Mouse (Mus musculus) monocyte, adult 2 months (primary cell): ENCODE data around the gene Fgd5.

Source experiments
- DNase-seq, 2 experiments: peaks; one replicate each; pipeline ENCODE4 v3.0.0; 2022; ENCODE audit warnings: low spot score in 2 of 2, low read depth in 1 of 2

Gene Fgd5

GRCm38 (mm10) chr6:92004137-92004805 is 25.6 kb downstream of the Fgd5 start:
- no peak for DNase-seq

DNA sequence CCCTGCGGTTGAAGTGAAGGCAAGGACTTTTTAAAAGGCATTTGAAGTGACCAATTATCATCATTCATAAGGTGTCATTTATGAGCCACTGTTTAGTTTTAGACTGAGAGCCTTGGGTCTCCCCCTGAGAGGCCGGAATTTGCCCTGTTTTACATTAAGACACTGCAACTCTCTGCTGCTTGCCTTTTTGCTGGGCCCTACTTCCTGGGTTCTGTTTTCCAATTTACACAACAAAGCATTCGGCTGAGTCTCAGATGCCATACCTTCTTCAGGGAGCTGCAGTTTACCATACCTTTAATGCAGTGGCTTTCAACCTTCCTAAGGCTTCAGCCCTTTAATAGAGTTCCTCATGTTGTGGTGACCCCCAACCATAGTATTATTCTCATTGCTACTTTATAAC is 26.1 kb downstream of the Fgd5 start:
- DNase-seq: no peak

DNA sequence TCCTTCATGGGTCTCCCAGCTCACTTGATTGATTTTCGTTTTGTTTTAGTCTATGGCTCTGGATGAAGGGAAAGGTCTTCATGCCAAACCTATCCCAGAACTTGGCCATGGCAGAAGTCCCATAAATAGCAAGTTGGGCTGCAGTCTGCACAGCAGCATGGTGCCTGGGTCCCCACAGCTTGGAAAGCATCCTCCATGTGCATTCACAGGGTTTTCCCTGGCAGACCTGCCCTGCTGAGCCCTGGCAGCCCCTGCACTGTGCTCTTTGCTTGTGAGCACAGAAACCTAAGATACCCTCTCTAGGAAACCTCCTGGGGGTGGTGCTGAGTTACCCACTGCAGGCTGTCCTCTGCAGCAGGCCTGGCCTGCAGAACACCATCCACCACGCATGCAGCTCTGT is 32.2 kb downstream of the Fgd5 start:
- DNase-seq: no peak

DNA sequence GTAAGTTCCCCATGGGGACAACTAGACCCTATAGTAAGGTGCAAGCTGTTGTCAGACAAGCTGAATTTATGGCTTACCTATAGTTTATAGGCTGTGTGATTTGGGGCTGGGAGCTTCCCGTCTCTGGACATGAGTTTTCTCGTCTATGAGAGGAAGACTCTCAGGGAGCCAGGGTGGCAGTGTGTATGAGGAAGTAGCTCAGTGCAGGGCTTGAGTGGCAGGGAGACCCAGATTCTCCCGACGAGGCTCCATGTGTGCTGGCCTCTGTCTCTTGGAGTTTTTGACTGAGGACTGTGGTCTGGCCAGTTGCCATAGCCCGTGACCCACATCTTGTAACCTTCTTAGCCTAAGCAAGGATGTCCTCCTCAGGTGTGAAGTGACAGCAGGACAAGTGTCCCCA is 33.7 kb downstream of the Fgd5 start:
- DNase-seq: no peak

GRCm38 (mm10) chr6:92013035-92013434 is 34.4 kb downstream of the Fgd5 start:
- no peak for DNase-seq

DNA sequence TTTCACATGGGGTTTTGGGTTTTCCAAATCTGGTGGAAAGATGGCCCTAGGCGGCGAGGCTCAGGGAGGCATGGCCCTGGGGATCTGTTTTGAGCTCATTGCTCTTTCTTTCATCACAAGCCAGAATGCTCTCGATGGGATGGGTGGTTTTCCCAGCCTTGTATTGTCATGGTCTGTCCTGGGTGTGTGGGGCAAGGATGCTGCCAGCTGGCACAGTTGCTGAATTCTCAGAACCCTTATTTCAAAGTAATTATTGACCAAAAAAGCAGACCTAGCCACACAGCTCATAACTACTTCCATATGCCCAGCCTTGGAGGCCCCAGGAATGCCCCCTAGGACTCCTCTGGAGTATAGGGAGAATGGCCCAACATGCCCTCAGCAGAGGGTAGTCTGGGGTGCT is 34.9 kb downstream of the Fgd5 start:
- DNase-seq: no peak

- no peak for DNase-seq
These were observed 36.3 kb downstream of the Fgd5 start for GRCm38 (mm10) chr6:92014936-92015335.

- no peak for DNase-seq
These were observed 37.2 kb downstream of the Fgd5 start for GRCm38 (mm10) chr6:92015848-92016247.

DNA sequence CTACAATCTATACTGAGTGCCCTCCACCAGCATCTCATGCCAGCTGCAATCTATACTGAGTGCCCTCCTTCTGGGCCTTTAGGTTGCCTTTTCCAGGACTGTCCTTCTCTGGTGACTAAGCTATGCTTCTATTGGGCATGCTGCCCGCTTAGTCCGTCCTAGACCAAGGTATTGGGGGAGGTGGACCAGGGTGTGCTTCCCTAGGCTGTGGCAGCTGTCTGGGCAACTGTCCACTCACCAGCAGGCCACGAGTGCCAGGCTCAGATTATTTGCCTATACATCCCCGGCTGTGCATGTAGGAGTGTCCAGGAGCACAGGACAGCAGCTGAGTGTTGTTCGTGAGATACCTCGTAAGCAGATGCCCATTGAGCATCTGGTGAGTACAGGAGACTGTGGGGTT is 38.1 kb downstream of the Fgd5 start:
- DNase-seq: no peak

- DNase-seq: no peak
These were observed 39.7 kb downstream of the Fgd5 start for GRCm38 (mm10) chr6:92018421-92018820.

- no peak for DNase-seq
These were observed 42.4 kb downstream of the Fgd5 start for GRCm38 (mm10) chr6:92021061-92021460.

DNA sequence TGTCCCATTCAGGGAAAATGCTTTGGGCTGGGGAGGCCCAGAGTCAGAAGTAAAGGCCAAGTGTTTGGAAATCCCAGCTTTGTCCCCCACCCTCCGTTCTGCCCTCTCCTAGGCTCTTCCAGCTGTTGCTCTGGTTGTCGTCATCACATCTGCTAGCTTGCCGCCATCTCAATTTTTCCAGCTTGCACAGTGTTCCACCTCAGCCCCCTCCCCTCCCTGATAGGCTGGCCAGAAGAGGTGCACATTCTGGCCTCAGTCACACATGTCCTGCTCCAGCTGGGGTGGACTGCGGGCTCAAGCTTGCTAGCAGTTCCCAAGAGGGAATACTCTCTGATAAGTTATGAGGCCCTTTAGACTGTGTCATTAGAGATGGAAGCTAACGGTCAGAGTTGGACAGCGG is 42.8 kb downstream of the Fgd5 start:
- no peak for DNase-seq

DNA sequence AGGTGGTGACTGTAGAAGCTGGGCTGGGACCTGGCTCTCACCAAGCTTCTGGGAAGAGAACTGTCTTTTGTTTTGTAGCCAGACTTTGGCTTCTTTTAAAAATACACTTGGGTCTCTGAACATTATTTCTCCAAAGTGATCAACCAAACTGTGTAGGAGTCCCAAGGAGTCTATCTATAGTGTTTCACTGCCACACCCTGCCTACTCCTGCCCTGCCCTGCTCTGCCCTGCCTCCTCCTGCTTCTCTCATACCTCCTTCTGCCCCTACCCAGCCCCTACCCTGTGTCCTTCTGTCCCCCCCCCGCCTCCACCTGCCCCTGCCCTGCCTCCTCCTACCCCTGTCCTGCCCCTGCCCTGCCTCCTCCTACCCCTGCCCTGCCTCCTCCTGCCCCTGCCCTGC is 46.6 kb downstream of the Fgd5 start:
- DNase-seq: no peak

DNA sequence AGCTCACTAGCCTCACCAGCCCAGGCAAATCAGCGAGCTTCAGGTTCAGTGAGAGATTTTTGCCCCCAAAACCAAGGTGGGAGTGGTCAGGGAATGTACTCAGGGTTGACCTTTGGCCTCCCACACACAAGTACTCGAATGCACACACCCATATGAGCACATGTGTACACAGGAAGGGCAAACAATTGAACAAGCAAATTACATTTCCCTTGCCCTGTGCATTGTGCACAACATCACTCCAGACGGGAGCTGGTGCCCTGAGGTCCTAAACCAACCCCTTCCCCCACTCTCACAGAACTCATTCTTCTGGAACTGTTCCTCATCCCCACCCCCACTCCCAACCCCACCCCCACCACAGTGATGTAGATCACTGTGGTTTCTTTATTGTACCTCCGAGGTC is 48.7 kb downstream of the Fgd5 start:
- no peak for DNase-seq

DNA sequence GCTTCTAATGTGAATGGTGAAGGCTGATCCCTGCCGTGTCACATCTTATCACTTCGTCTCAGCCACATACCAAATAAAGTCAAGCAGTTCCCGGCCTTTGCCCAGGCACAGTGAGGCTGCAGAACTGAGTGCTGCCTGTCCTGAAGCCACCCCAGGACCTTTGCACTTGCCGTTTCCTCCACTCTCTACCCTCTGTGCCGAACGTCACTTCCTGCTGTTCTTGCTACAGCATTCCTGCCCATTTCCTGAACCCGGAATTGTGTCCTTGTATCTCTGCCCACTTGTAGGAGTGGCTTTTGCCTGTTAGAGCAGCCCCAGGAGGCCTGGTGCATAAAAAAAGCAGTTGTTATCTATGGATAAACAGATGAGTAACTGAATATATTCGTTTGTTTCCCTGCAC is 52.0 kb downstream of the Fgd5 start:
- DNase-seq: no peak

GRCm38 (mm10) chr6:92034713-92035112 is 56.0 kb downstream of the Fgd5 start:
- DNase-seq: no peak

DNA sequence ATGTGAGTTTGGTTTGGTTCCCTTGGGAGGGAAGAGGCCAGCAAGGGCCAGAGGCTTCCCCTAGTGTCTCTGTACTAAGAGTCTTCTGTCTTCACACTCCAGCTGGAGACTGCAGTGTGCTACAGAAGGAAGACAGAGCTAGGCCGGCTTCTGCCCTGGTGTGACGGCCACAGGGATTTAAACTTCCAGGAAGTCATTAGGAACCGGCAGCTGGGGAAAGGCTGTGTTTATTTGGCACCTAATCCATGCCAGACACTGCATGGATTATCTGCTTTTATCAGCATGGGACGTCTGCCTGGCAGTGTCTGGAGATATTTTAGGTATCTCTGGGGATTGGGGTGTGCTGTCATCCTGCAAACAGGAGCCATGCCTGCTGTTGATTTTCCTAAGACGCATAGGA is 57.7 kb downstream of the Fgd5 start:
- DNase-seq: no peak

GRCm38 (mm10) chr6:92038158-92038557 is 59.5 kb downstream of the Fgd5 start:
- DNase-seq: no peak

- no peak for DNase-seq
These were observed 62.6 kb downstream of the Fgd5 start for GRCm38 (mm10) chr6:92041271-92041670.

DNA sequence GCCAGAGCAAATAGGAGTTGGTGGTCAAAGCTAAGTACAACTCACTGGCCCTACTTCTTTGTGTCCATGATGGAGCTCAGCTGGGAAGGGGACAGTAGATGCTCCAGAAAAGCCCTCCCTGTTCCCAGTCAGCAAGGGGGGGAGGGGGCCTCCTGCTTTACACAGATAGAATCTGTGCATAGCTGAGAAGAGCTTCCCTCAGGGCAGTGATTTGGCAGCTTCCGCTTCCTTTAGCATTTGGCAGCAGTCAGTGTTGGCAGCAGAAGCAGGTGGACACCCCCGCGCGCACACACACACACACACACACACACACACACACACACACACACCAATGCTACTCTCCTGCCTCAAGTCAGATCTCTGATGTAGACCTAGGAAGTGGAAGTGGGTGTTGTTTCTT is 63.4 kb downstream of the Fgd5 start:
- DNase-seq: no peak

- DNase-seq: no peak
These were observed 64.2 kb downstream of the Fgd5 start for GRCm38 (mm10) chr6:92042850-92043249.

- DNase-seq: no peak
These were observed 79.1 kb downstream of the Fgd5 start for GRCm38 (mm10) chr6:92057768-92058167.

DNA sequence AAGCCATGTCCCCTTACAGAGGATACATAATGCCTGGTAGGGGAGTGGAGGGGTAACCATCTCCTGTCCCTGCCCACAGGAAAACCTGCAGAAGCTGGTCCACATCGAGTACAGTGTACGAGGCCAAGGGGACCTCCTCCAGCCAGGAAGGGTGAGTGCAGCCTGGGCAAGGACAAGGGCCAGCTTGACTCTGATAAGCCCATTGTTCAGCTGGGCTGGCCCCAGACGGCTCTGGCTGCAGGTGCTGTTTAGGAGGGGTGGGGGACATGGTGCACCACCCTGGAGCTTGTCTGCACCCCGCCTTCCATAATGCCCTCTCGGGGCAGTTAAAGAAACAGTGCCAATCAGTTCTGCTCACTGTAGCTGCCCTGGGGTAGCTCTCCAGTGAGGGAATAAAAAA is 83.0 kb downstream of the Fgd5 start:
- DNase-seq: no peak

- DNase-seq: no peak
These were observed 84.8 kb downstream of the Fgd5 start for GRCm38 (mm10) chr6:92063452-92063851.
